28 mouse cellular contexts compared by ENCODE assay signal in the genomic region with DNA sequence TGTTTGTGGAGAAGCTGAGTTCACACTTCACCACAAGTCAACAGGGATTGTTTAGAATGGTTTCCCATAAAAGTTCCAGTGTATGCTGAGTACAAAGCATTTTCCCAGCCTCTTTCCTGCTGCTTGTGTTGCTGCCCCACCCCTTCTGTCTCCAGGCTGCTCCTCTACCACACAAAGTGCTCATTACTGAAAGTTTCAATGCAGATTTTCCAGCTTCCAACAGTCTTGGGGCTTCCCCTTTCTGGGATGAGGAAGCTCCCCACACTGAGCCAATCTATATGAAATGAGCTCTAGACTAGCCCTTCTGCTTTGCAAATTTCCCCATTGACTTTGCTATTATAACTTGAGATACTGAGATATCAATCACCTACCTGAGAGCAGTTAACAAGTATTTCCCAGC. TPM values are rescaled to one million over a fixed set of nuclear protein-coding genes. Genes with fewer than 3 reads are reported as not detected.
"Had no signal": no experiment of that assay in that cellular context is flagged by ENCODE, and none has a peak within 500 bp of the region (broad histone marks: within the 10 kb centered on the region; RNA-seq: fewer than 3 reads in every experiment).

No protein-coding gene starts in this region.

- H3K27me3 ChIP-seq: limb, embryonic 15.5 days; liver, embryonic 13.5 days; midbrain, embryonic 12.5 days; midbrain, embryonic 15.5 days; neural tube, embryonic 13.5 days had no signal

- H3K9ac ChIP-seq: limb, embryonic 15.5 days; liver, embryonic 13.5 days; midbrain, embryonic 12.5 days; midbrain, embryonic 15.5 days; neural tube, embryonic 13.5 days had no signal

- H3K4me2 ChIP-seq: limb, embryonic 15.5 days; liver, embryonic 13.5 days; midbrain, embryonic 12.5 days; midbrain, embryonic 15.5 days; neural tube, embryonic 13.5 days had no signal

- H3K9me3 ChIP-seq: limb, embryonic 15.5 days; liver, embryonic 13.5 days; midbrain, embryonic 12.5 days; midbrain, embryonic 15.5 days; neural tube, embryonic 13.5 days had no signal

- ATAC-seq: midbrain, embryonic 15.5 days had no signal

- H3K4me1 ChIP-seq: limb, embryonic 15.5 days; midbrain, embryonic 12.5 days; midbrain, embryonic 15.5 days; neural tube, embryonic 13.5 days had no signal

- H3K27ac ChIP-seq: limb, embryonic 15.5 days; liver, embryonic 13.5 days; midbrain, embryonic 12.5 days; midbrain, embryonic 15.5 days; neural tube, embryonic 13.5 days; stomach, postnatal 0 days had no signal

- H3K36me3 ChIP-seq: limb, embryonic 15.5 days; liver, embryonic 13.5 days; midbrain, embryonic 12.5 days; midbrain, embryonic 15.5 days; neural tube, embryonic 13.5 days had no signal

- H3K4me3 ChIP-seq: limb, embryonic 15.5 days; liver, embryonic 13.5 days; midbrain, embryonic 12.5 days; midbrain, embryonic 15.5 days; myocyte; neural tube, embryonic 13.5 days had no signal

- DNase-seq: kidney, adult 18-20 months; kidney, adult 9 months; kidney, postnatal 14 days; kidney, postnatal 4 days; liver, embryonic 13.5 days; lung, adult 2 months; retina, postnatal 1 day; right cerebral cortex, postnatal 25 days; thymus, adult 2 months; thymus, postnatal 14 days; thymus, postnatal 4 days had no signal

RNA-seq across cellular contexts. Expression of gene Rnase2b, which starts 4.0 kb away (rescaled TPM):
- total RNA-seq: left cerebral cortex, adult 18-20 months; left cerebral cortex, postnatal 25 days; neutrophil, adult 5-6 weeks had no signal
- polyA plus RNA-seq: kidney, embryonic 16.5 days; limb, embryonic 11.5 days; limb, embryonic 15.5 days; liver, embryonic 13.5 days; liver, embryonic 16.5 days; lung, embryonic 16.5 days; midbrain, embryonic 12.5 days; midbrain, embryonic 15.5 days; myocyte; neural tube, embryonic 13.5 days; spleen, adult 2 months; stomach, embryonic 14.5 days; thymus, adult 2 months had no signal

RNA-seq across cellular contexts. Expression of gene Rnase1, which starts 19.5 kb away (rescaled TPM):
- total RNA-seq: neutrophil, adult 5-6 weeks had no signal
- polyA plus RNA-seq: liver, embryonic 13.5 days; midbrain, embryonic 12.5 days; midbrain, embryonic 15.5 days had no signal

RNA-seq across cellular contexts. Expression of gene Ang2, which starts 32.9 kb away (rescaled TPM):
- total RNA-seq: layer of hippocampus, adult 18-20 months; layer of hippocampus, postnatal 25 days; left cerebral cortex, adult 18-20 months; left cerebral cortex, postnatal 25 days; neutrophil, adult 5-6 weeks had no signal
- polyA plus RNA-seq: kidney, embryonic 16.5 days; limb, embryonic 11.5 days; limb, embryonic 15.5 days; liver, embryonic 13.5 days; liver, embryonic 16.5 days; lung, adult 2 months; lung, embryonic 16.5 days; midbrain, embryonic 12.5 days; midbrain, embryonic 15.5 days; neural tube, embryonic 13.5 days; stomach, embryonic 14.5 days had no signal

RNA-seq across cellular contexts. Expression of gene Ear14, which starts 37.1 kb away (rescaled TPM):
- total RNA-seq: layer of hippocampus, adult 18-20 months; layer of hippocampus, postnatal 25 days; left cerebral cortex, adult 18-20 months; left cerebral cortex, postnatal 25 days; neutrophil, adult 5-6 weeks had no signal
- polyA plus RNA-seq: kidney, embryonic 16.5 days; limb, embryonic 11.5 days; limb, embryonic 15.5 days; liver, embryonic 13.5 days; liver, embryonic 16.5 days; lung, adult 2 months; lung, embryonic 16.5 days; midbrain, embryonic 12.5 days; midbrain, embryonic 15.5 days; myocyte; neural tube, embryonic 13.5 days; spleen, adult 2 months; stomach, embryonic 14.5 days; stomach, postnatal 0 days; thymus, adult 2 months had no signal

RNA-seq across cellular contexts. Expression of gene Rnase6, which starts 42.4 kb away (rescaled TPM):
- total RNA-seq: left cerebral cortex, adult 18-20 months had no signal
